Mouse (Mus musculus) frontal cortex, postnatal 25 days (tissue): ENCODE measurements at regions not wholly inside any gene's neighbourhood (a gene's known extent, or its start where the extent isn't known, plus 50 kb on each side); places are given as distances from the start of the nearest gene placed in this dataset.

Experiments
- DNase-seq, 2 experiments: peaks; one replicate each; pipeline ENCODE4 v3.0.0; 2022; ENCODE audit warnings: low spot score in 2 of 2

DNA sequence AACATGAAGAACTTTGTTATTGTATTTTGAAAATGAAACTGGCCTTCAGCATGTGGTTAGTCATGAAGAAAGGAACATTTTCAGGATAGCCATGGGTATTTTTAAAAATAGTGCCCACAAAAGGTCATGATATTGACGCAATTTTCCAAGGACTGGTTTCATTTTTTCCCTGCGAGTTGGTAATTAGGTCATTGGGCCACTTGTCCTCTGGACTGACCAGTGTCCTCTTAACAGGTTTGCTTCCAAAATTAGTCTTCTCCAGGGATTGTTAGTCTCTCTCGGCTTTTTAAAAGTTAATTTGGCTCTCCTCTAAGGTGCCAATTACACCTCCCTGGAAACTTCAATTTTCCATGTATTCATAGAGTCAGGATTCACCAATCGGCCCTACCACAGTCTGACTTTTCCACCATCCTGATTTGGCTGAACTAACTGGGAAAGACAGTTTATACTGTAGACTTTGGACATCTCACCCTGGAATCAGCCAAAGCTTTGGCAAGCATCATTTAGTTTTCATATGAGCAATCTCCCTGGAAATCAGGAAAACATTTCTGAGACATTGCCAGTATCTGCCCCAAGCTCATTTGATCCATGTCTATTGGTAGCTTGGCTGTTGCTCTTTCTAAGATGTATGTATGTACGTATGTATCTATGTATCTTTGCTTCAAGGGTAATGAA, 562.8 kb upstream of the Sox9 start:
- DNase-seq = no peak

- DNase-seq = no peak
Observed at GRCm38 (mm10) chr11:112234492-112235116, 547.4 kb upstream of the Sox9 start.

- DNase-seq = no peak
Observed at GRCm38 (mm10) chr11:112238960-112239884, 542.8 kb upstream of the Sox9 start.

DNA sequence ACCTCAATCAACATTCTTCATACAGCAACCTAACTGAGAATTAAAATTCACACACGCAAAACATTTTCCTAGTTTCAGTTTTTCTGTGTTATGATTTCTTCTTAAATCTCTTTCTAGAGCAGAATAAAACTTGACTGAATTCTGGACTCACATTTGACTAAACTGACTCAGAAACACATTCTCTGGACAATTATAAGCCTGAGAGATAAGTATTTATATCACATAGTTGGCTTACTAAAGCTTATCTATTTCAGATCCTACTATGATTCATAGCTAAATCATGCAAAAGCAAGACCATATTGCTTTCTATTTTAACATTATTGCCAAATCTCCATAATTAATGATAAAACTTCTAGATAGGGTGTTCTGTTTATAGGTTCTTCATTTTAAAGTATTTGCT, 529.5 kb upstream of the Sox9 start:
- no peak for DNase-seq

DNA sequence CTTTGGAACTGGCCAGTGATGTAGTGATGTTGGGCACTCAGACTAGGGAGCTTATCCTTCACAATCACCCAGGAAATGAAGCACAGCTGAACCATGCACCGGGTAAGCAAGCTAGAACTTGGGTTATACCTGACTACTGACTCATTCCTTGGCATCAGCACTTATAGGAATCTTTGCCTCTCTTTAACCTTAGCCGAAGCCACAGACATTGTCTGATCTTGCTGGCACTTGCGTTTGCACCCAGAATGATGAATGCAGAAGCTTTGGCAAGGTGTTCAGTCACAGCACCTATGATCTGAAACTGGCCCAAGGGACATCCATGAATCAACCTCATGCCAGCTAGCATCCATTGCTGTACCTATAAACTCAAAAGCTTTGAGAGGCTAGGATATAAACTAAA, 529.0 kb upstream of the Sox9 start:
- DNase-seq = no peak

DNA sequence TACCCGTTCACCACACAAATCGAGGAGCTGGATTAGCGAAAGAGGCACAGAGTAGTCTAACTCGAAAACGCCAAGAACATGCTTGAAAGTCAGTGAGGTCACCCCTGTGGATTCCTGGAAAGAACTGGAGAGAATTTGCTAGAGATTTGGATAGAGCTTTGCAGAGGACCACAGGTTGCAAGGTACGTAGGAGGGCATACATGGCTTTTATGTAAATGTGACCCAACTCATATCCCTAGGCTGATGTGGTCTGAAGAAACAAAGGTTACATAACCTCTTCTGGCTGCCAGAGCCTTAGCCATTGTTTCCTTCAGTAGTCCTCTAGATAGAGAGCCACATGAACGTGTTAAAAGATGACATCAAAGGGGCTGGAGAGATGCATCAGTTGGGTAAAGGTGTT, 525.7 kb upstream of the Sox9 start:
- no peak for DNase-seq

GRCm38 (mm10) chr11:112264077-112264476, 517.9 kb upstream of the Sox9 start:
- DNase-seq = no peak

GRCm38 (mm10) chr11:112270911-112271310, 511.1 kb upstream of the Sox9 start:
- no peak for DNase-seq

- no peak for DNase-seq
Observed at GRCm38 (mm10) chr11:112278566-112278965, 503.5 kb upstream of the Sox9 start.

DNA sequence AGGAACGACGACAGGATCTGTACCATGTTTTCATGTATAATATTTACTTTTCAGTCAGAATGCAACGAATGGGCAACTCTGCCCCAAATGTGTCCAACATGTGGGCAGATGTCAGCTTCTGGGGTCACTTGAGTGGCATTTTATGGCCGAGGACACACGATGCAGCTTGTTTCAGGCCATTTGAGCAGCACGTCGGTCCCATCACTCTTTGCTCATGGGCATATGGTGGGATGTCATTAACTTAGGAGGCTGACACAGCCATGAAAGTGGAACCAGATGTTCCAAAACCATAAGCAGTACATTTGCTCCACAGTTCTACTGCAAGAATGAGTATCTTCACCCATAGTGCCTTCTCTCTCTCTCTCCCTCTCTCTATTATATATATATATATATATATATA, 499.1 kb upstream of the Sox9 start:
- no peak for DNase-seq

GRCm38 (mm10) chr11:112298901-112299341, 483.1 kb upstream of the Sox9 start:
- DNase-seq = peak; percentile 2 to 11

DNA sequence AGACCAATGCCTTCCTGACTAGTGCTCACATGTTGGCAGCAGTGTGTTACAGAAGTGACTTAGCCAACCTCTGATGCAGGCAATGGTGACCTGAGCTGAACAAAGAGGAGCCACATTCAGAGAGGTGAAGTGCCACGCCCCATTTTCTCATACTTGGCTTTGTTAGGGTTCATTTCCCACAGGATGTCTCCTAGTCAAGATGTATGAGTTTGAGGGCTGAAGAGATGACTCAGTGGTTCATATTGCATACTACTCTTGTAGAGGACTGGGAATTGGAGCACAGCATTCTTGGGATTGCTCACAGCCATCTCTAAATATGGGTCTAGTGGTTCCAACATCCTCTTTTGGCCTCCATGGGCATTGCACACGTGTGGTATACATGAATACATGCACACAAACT, 478.9 kb upstream of the Sox9 start:
- DNase-seq = no peak

- DNase-seq = no peak
Observed at GRCm38 (mm10) chr11:112325850-112326249, 456.2 kb upstream of the Sox9 start.

DNA sequence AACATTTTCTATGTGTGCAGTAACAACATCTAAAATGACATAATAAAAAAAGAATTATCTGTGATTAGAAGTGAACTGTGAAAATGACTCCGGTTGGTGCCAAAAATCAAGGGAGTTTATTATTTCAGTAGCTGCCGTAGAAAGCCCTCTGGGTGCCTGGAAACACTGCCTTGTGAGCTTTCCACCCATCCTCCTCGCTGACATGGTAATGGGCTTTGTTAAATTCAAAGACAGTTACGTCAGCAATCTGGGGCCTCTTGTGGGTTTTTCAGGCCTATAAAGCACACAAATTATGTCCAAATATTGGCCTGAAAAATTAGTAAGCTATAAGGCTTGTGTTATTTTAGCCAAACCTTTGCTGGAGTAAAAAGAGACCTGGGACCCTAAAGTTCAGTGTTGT, 454.4 kb upstream of the Sox9 start:
- no peak for DNase-seq

GRCm38 (mm10) chr11:112345133-112345532, 436.9 kb upstream of the Sox9 start:
- no peak for DNase-seq

DNA sequence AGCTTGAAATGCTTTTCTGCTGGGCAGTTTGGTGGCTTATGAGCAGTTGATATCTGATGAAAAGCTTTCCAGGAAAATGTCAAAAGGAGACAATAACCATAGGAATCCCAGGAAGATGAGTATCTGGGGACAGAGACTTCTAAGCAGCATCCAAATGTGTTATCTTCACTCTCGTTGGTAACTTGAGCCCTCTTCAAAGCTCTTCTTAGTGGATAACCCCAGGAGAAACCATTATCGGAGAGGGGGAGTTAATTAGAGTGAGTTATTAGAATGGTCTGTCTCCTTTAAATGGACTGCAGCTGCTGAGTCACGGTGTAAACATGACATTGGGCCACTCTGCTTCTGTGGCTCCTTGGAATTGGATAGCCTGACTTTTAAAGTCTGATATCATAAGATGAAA, 436.4 kb upstream of the Sox9 start:
- no peak for DNase-seq

DNA sequence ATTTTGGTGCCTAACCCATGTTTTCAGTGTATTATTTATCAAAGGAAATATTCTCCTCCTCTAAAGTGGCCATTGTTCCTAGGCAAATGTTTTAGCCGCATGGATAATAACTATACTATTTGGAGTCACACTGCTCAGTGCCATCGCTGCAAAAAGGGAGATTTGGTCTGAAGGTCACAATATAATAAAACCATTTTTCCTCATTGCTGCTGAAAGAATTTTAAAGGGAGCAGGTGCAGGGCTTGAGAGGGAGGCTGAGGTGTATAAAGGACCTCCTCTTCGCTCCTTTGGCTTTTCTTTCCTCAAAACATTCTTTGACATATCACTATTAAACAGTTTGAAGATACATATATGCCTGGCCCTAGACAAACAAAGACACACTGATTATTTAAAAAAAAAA, 435.9 kb upstream of the Sox9 start:
- DNase-seq = no peak

DNA sequence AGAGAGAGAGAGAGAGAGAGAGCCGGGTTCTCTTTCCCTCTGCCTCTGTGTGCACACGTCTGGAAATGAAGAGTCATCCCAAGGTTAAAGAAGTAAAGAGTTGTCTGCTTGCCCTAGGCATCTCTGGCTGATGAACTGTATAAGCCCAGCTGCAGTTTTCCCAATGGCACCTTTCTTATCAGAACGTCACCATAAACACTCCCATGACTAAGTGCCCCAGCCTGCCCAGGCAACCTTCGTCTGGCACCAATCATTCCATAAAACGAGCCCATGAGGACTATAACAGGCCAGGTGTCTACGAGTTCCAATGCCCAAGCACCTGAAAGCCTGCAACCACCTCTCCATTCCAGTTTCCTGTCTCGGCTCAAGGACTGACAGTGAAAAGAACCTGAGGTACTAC, 435.5 kb upstream of the Sox9 start:
- DNase-seq = no peak

- DNase-seq = no peak
Observed at GRCm38 (mm10) chr11:112355311-112355710, 426.7 kb upstream of the Sox9 start.

- no peak for DNase-seq
Observed at GRCm38 (mm10) chr11:112366715-112367114, 415.3 kb upstream of the Sox9 start.

DNA sequence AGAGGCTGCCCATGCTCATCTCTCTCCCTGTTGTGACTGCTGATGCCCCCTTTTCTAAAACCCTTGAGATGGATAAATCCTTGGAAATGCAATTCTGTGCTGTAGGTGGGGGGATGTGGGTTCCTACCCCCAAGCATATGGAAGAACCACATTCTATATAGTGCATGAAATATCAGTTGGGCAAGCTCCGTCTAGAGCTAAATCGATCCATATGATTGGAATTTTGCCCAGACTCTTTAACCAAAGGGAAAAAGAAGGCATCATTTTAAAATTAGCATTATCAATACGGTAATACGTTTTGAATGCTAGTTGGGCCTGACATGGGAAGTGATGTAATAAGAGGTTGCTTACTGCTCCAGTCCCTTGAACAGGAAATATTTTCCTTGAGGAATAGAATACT, 411.1 kb upstream of the Sox9 start:
- no peak for DNase-seq

DNA sequence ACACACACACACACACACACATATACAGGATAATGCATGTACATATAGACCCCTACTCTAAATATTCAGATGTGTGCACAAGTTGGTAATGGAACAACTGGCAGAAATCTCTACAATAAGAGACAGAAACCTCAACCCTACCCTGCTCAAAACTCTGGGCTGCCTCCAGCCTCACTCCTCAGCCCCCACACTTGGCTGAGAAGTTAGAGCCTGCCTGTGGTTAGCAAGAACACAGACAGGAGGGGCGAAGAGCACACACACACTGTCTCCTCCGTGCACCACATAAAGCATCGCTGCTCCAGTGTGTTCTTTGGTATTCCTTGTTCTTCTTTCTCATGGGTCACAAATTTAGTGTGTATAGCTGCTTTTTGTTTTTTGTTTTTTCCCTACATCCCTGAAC, 382.0 kb upstream of the Sox9 start:
- no peak for DNase-seq

GRCm38 (mm10) chr11:112407681-112408080, 374.3 kb upstream of the Sox9 start:
- no peak for DNase-seq
